Mouse (Mus musculus) neutrophil, adult 5-6 weeks (primary cell): ENCODE measurements around the gene Gm9821. TPM values are rescaled to one million over a fixed set of nuclear protein-coding genes. Genes with fewer than 3 reads are reported as not detected.

Source experiments
- ATAC-seq: fragments of 151-379, 151-347 bp; 2 replicates; pipeline ENCODE4 v1.8.0; 2017; ENCODE audit warnings: mild to moderate bottlenecking, moderate TSS enrichment; ENCODE audit not compliant: insufficient number of reproducible peaks, poor library complexity, low FRiP score, severe bottlenecking; ENCODE audit errors: extremely low read depth
- total RNA-seq: library from RNA; stranded (forward); fragments of 200-1000 nt; gene quantifications from 2 replicates; pipeline ENCODE4 v1.2.3, GENCODE M21; 2017

The Gm9821 gene
- 0.35 and 0.74 TPM in 2 replicates for total RNA-seq

- ATAC-seq, result no peak
These were observed at the start of gene Gm9821 for GRCm38 (mm10) chr2:91945483-91945882. Gene Gm9821 (plus strand): TSS chr2:91945703.

GRCm38 (mm10) chr2:91897968-91898367 lies 47.5 kb upstream of the Gm9821 start:
- ATAC-seq, result no peak

GRCm38 (mm10) chr2:91899141-91899540 lies 46.4 kb upstream of the Gm9821 start:
- ATAC-seq, result no peak

- ATAC-seq, result no peak
These were observed 45.1 kb upstream of the Gm9821 start for GRCm38 (mm10) chr2:91900431-91900830.

- ATAC-seq, result no peak
These were observed 43.2 kb upstream of the Gm9821 start for GRCm38 (mm10) chr2:91902336-91902735.

- ATAC-seq, result no peak
These were observed 42.2 kb upstream of the Gm9821 start for GRCm38 (mm10) chr2:91903171-91903925.

- no peak for ATAC-seq
These were observed 40.7 kb upstream of the Gm9821 start for GRCm38 (mm10) chr2:91904618-91905307.

GRCm38 (mm10) chr2:91906141-91906540 lies 39.4 kb upstream of the Gm9821 start:
- no peak for ATAC-seq

GRCm38 (mm10) chr2:91912616-91913015 lies 32.9 kb upstream of the Gm9821 start:
- ATAC-seq, result no peak

- no peak for ATAC-seq
These were observed 32.0 kb upstream of the Gm9821 start for GRCm38 (mm10) chr2:91913328-91914110.

- no peak for ATAC-seq
These were observed 29.0 kb upstream of the Gm9821 start for GRCm38 (mm10) chr2:91916346-91916977.

GRCm38 (mm10) chr2:91917096-91917495 lies 28.4 kb upstream of the Gm9821 start:
- ATAC-seq, result no peak

- no peak for ATAC-seq
These were observed 25.4 kb upstream of the Gm9821 start for GRCm38 (mm10) chr2:91920130-91920529.

GRCm38 (mm10) chr2:91921181-91921789 lies 24.2 kb upstream of the Gm9821 start:
- no peak for ATAC-seq

- no peak for ATAC-seq
These were observed 23.5 kb upstream of the Gm9821 start for GRCm38 (mm10) chr2:91921790-91922570.

- no peak for ATAC-seq
These were observed 22.7 kb upstream of the Gm9821 start for GRCm38 (mm10) chr2:91922586-91923414.
